Mouse (Mus musculus): ENCODE results near the gene Hrk.

DNA sequence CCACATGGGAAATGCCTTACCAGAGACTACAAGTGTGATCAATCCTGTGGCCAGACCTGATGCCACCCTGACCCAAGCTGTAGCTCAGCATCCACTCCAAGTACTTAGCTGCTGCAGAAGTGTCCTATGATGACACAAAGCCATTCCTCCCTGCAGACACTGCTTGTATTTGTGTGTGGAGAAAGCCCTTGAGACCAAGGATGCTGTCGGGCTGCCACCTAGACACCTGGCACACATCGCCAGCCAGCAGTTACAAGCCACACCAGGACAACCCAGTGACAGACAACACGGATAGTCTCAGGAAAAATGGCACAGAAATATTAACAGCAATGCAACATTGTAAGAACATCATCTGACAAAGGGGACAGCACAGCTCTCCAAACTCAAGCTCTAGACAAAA lies 19.0 kb upstream of the Hrk start:
- TF ChIP-seq EP300 (IDR thresholded peaks at IDR 0.05; ENCODE audit: low read depth) = no peak
- no peak for TF ChIP-seq CTCF (IDR thresholded peaks at IDR 0.05; ENCODE audit: low read depth)
